Mouse (Mus musculus) ES-Bruce4 (cell line): ENCODE results near the gene Ccn6.

Source experiments
- CTCF ChIP-seq: IDR thresholded peaks from one replicate; pipeline ENCODE4 v1.8.1; 2011; ENCODE audit warnings: low read depth, low read length
- EP300 ChIP-seq: IDR thresholded peaks from 2 replicates; pipeline ENCODE4 v1.6.1; 2011; ENCODE audit warnings: low read depth, low read length; ENCODE audit not compliant: insufficient read depth
- POLR2A ChIP-seq: IDR thresholded peaks from one replicate; pipeline ENCODE4 v1.8.1; 2011; ENCODE audit warnings: low read length; ENCODE audit not compliant: insufficient read depth

- TF ChIP-seq CTCF (no peak), EP300 (no peak), POLR2A (no peak)
These were observed 29.1 kb upstream of the Ccn6 start for GRCm38 (mm10) chr10:39192673-39193072.
